Mouse (Mus musculus): ENCODE data around the gene P3h3. TPM values are rescaled to one million over a fixed set of nuclear protein-coding genes. Genes with fewer than 3 reads are reported as not detected.
"Not testable (repeated sequence)": the region's sequence is repeated elsewhere in the genome, so short reads cannot be mapped to it uniquely, and the experiment has no call there.

Gene P3h3
- 10.7 and 13.4 TPM in 2 replicates for polyA plus RNA-seq (2016; fragmentation: Nextera tagmentation; extraction: Ambion mirVana)

- Histone ChIP-seq H3K36me3 (peaks cover 7% of the 10 kb centered on the region; the same call in 1 of the 2 replicates), H3K27me3 (ENCODE audit: insufficient read depth, poor library complexity, severe bottlenecking) (peaks cover 56% of the 10 kb centered on the region), H3K4me3 (peak within 1 kb of the TSS; percentile 82), H3K4me1 (peaks cover 61% of the 10 kb centered on the region), H3K27ac (peak within 1 kb of the TSS; percentile 97), H3K9me3 (no peaks in the 10 kb centered on the region)
- WGBS = under 1% methylated on average over 86 of the region's 86 CpGs
- peak; percentile 93 for DNase-seq (ENCODE audit: low spot score)
Measured at GRCm38 (mm10) chr6:124856916-124857839, at the start of gene P3h3. Gene P3h3, minus strand, starts transcription at chr6:124857752.

DNA sequence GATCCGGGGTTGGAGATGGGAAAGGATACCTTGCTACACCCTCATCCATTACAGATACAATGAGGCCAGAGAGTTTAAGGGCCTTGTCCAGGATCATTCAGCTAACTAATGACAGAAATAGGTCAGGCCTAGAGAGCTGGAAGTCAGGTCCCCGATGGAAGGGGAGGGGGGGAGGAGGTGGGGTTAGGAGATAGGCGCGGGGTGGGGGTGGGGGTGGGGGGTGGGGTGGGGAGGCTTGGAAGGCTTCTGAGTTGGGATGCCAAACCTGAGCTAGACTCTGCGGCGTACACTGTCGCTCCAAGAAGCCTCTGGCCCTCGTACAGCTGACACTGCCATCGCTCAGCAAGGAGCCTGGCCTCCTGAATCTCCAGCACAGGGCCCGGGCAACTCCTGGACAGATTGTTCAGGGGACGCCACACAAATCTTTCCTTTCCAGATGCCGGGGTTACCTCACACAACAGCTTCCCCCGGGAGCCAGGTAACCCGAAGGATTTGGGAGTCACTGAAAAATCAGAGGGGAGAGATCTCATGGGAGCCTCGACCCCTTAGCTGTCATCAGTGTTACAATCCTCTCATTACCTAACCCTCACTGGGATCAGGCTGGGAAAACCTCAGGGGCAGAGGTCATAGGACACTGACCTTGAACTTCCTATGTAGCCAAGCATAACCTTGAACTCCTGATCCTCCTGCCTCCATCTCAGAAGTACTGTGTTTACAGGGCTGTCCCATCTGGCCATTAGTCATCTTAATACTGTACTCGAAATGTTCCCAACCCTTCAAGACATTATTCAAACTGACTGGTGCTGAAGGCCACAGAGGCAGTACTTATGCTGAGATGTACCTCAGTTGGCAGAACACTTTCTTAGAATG is 47.7 kb upstream of the P3h3 start:
- peaks cover 33% of the 10 kb centered on the region for H3K4me1 ChIP-seq
- DNase-seq (ENCODE audit: low spot score) = no peak
- H3K36me3 ChIP-seq = no peaks in the 10 kb centered on the region
- H3K27me3 ChIP-seq (ENCODE audit: insufficient read depth, poor library complexity, severe bottlenecking) = peaks cover 22% of the 10 kb centered on the region
- peak overlapping the region; percentile 95 for H3K27ac ChIP-seq
- 25% methylated on average over 16 of the region's 16 CpGs for WGBS
- peak overlapping the region; percentile 67 for H3K4me3 ChIP-seq
- no peaks in the 10 kb centered on the region for H3K9me3 ChIP-seq

DNA sequence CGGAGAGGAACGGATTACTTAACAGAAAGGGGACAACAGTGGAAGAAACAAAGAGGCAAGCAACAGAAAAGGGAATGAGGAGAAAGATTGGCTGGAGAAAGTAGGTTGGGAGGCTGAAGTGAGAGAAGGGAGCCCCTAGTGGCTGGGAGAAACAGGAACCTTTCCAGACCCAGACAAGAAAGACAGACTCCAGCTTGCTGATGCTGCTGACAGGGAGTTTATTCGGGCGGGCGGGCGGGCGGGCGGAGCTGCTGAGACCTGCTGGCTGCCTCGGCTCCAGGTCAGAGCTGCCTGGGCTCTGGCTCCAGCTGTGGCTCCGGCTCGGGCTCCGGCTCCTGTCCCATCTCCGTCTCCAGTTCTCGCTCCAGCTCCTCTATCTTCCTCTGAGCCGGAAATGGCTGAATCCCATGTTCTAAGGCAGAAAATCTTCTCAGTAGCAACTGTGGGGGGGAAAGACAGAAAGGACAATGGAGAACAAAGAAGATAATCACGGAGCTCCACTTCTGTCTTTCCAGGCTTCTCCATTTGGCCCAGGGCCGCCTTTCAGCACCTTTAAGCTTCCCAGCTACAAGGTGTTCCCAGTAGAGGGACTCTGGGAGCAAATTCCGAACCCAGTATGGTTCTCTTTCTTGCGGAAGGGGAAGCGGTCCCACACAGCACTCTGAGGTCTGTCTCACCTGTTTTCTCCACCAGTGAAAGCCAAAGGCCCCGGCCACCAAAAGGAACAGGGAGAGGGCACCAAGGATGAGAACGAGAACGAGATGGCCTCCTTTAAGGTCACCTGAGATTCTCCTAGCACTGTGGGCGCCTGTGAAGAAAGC is 46.8 kb upstream of the P3h3 start:
- 6% methylated on average over 24 of the region's 24 CpGs for WGBS
- no peaks in the 10 kb centered on the region for H3K36me3 ChIP-seq
- peaks cover 13% of the 10 kb centered on the region for H3K27me3 ChIP-seq (ENCODE audit: insufficient read depth, poor library complexity, severe bottlenecking)
- H3K4me3 ChIP-seq = peak overlapping the region; percentile 67
- peaks cover 24% of the 10 kb centered on the region for H3K4me1 ChIP-seq
- peak overlapping the region; percentile 95 for H3K27ac ChIP-seq
- no peaks in the 10 kb centered on the region for H3K9me3 ChIP-seq
- peak; percentile 93 for DNase-seq (ENCODE audit: low spot score)

DNA sequence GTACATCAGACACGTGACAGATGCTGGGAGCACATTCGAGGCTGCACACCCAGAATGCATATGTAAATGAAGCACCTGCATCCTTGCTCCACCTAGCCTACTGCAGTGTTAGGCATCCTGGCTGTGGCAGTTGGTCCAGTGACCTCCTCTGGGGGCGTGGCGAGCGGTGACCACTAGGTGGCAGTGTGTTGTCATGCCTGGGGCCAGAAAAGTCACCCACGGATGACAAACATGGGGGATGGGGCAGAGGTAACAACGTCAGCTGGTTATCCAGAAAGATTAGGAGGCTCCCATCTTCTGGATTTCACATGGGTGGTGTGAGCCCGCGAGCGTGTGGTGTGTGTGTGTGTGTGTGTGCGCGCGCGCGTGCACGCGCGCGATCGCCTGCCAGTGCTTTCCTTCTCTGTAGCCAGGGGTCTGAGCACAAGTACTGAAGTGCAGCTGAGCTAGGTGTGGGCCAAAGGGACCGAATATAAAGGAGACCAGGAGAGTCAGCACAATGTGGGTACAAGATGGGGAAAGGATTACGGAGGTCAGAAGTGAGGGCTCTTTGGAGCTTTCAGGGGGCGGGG is 46.1 kb upstream of the P3h3 start:
- H3K27me3 ChIP-seq (ENCODE audit: insufficient read depth, poor library complexity, severe bottlenecking) = peaks cover 6% of the 10 kb centered on the region
- peak; percentile 97 for DNase-seq (ENCODE audit: low spot score)
- WGBS = under 1% methylated on average over 23 of the region's 23 CpGs

DNA sequence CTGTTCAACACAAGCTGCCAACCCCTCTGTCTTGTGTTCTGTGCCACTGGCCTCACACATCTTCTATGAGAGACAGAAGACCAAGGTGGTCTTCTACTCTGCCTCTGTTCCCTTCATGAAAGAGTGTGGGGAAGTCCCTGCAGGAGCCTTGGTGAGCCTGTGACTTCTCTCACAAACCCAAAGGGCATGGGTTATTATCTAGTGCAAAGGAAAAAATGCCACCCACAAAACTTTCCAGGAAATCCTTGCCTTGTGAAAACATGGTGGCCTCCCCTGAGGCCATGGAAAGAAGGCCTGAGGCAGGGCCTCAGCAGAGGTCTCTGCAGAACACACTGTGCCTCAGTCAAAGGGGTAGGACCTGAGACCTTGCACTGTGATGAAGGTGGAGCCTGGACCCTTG is 44.3 kb upstream of the P3h3 start:
- H3K4me3 ChIP-seq = no peak overlapping the region
- H3K27ac ChIP-seq = no peak overlapping the region
- no peak for DNase-seq (ENCODE audit: low spot score)
- no peaks in the 10 kb centered on the region for H3K9me3 ChIP-seq
- no peaks in the 10 kb centered on the region for H3K27me3 ChIP-seq (ENCODE audit: insufficient read depth, poor library complexity, severe bottlenecking)
- peaks cover 24% of the 10 kb centered on the region for H3K4me1 ChIP-seq
- H3K36me3 ChIP-seq = no peaks in the 10 kb centered on the region

More for the DNA sequence above, 46.1 kb upstream of the P3h3 start:
- Histone ChIP-seq H3K27ac (peak overlapping the region; percentile 95), H3K9me3 (no peaks in the 10 kb centered on the region), H3K4me1 (peaks cover 24% of the 10 kb centered on the region), H3K4me3 (peak overlapping the region; percentile 67), H3K36me3 (no peaks in the 10 kb centered on the region)

GRCm38 (mm10) chr6:124900801-124901480 is 43.4 kb upstream of the P3h3 start:
- peaks cover 24% of the 10 kb centered on the region for H3K4me1 ChIP-seq
- no peak for DNase-seq (ENCODE audit: low spot score)

GRCm38 (mm10) chr6:124900056-124900800 is 42.7 kb upstream of the P3h3 start:
- Histone ChIP-seq H3K4me1 (peaks cover 21% of the 10 kb centered on the region), H3K27me3 (ENCODE audit: insufficient read depth, poor library complexity, severe bottlenecking) (no peaks in the 10 kb centered on the region), H3K27ac (no peak overlapping the region), H3K9me3 (no peaks in the 10 kb centered on the region), H3K36me3 (no peaks in the 10 kb centered on the region), H3K4me3 (no peak overlapping the region)
- DNase-seq (ENCODE audit: low spot score) = no peak
- 62% methylated on average over 8 of the region's 8 CpGs for WGBS

More at GRCm38 (mm10) chr6:124900801-124901480, 43.4 kb upstream of the P3h3 start:
- 33% methylated on average over 10 of the region's 10 CpGs for WGBS
- Histone ChIP-seq H3K4me3 (no peak overlapping the region), H3K36me3 (no peaks in the 10 kb centered on the region), H3K27ac (peak overlapping the region; percentile 29; the same call in 1 of the 2 replicates), H3K9me3 (no peaks in the 10 kb centered on the region), H3K27me3 (ENCODE audit: insufficient read depth, poor library complexity, severe bottlenecking) (no peaks in the 10 kb centered on the region)

DNA sequence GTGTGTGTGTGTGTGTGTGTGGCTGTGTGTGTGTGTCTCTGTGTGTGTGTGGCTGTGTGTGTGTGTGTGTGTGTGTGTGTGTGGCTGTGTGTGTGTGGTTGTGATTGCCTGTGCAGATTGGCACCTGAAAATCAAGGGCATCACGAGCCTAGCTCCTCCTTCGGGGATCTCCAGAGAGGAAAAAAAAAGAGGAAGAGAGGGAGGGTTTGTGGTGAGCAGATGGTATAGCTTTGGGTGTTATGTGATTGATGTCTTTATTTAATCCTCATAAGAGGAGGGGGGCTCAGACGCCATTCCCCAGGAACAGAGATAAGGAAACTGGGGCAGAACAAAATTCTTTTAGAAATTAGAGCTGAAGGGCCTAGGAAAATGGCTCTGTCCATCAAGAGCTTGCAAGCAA is 40.8 kb upstream of the P3h3 start:
- 0 out of 2 replicates have a peak, but pooled peaks cover 9% of the 10 kb centered on the region for H3K4me1 ChIP-seq
- no peaks in the 10 kb centered on the region for H3K9me3 ChIP-seq
- no peaks in the 10 kb centered on the region for H3K36me3 ChIP-seq
- no peaks in the 10 kb centered on the region for H3K27me3 ChIP-seq (ENCODE audit: insufficient read depth, poor library complexity, severe bottlenecking)
- DNase-seq (ENCODE audit: low spot score) = no peak
- no peak overlapping the region for H3K4me3 ChIP-seq
- 55% methylated on average over 3 of the region's 3 CpGs for WGBS
- no peak overlapping the region for H3K27ac ChIP-seq

GRCm38 (mm10) chr6:124894113-124894512 is 36.6 kb upstream of the P3h3 start:
- not testable (repeated sequence) for H3K9me3 ChIP-seq; H3K4me1 ChIP-seq; H3K27me3 ChIP-seq (ENCODE audit: insufficient read depth, poor library complexity, severe bottlenecking); H3K4me3 ChIP-seq; H3K36me3 ChIP-seq; H3K27ac ChIP-seq; DNase-seq (ENCODE audit: low spot score)
- WGBS = 90% methylated on average over 2 of the region's 2 CpGs

DNA sequence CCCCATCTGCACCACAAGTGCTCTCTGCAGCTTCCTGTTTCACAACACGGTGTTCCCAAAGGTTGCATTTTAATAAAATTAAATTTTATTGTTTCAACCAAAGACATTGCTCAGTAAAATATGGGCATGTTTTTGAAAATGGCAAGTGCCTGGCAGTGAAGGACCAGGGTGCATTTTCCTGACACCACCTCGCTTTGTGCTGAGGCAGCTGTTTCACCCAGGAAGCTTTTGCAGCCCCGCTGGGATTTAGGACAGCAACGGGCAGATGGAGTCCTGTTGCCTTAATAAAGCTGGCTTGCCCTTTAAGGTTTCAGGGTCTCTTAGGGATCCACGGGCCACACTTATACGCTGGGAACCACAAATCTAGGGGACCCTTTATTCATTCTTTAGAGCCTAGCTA is 33.4 kb upstream of the P3h3 start:
- 65% methylated on average over 6 of the region's 6 CpGs for WGBS
- no peaks in the 10 kb centered on the region for H3K36me3 ChIP-seq

GRCm38 (mm10) chr6:124888555-124889125 is 31.1 kb upstream of the P3h3 start:
- no peaks in the 10 kb centered on the region for H3K27me3 ChIP-seq (ENCODE audit: insufficient read depth, poor library complexity, severe bottlenecking)
- H3K27ac ChIP-seq = no peak overlapping the region
- H3K36me3 ChIP-seq = no peaks in the 10 kb centered on the region
- 88% methylated on average over 6 of the region's 6 CpGs for WGBS
- no peak overlapping the region for H3K4me3 ChIP-seq
- H3K4me1 ChIP-seq = peaks cover 12% of the 10 kb centered on the region; the same call in 1 of the 2 replicates
- H3K9me3 ChIP-seq = no peaks in the 10 kb centered on the region
- DNase-seq (ENCODE audit: low spot score) = no peak

More for the DNA sequence above, 33.4 kb upstream of the P3h3 start:
- H3K4me1 ChIP-seq = peaks cover 6% of the 10 kb centered on the region; the same call in 1 of the 2 replicates
- no peak overlapping the region for H3K27ac ChIP-seq
- H3K4me3 ChIP-seq = no peak overlapping the region
- DNase-seq (ENCODE audit: low spot score) = no peak
- no peaks in the 10 kb centered on the region for H3K27me3 ChIP-seq (ENCODE audit: insufficient read depth, poor library complexity, severe bottlenecking)
- H3K9me3 ChIP-seq = no peaks in the 10 kb centered on the region

Measured in heart, embryonic 10.5 days (tissue).